Mouse (Mus musculus): Measurements from ENCODE around the gene Ildr2. TPM values are rescaled to one million over a fixed set of nuclear protein-coding genes. Genes with fewer than 3 reads are reported as not detected.
A peak's percentile ranks its signal among the peaks of the same experiment; 100 is the strongest.

The Ildr2 gene
- polyA plus RNA-seq, 1 experiment from 2014 or later: 0.02 TPM

- Histone ChIP-seq H3K9ac (no peak overlapping the region), H3K4me3 (replicated peaks) (no peak overlapping the region), H3K36me3 (no peaks in the 10 kb centered on the region), H3K4me1 (replicated peaks) (no peaks in the 10 kb centered on the region), H3K27me3 (peaks cover 29% of the 10 kb centered on the region), H3K27ac (no peak overlapping the region), H3K9me3 (replicated peaks) (no peaks in the 10 kb centered on the region), H3K4me2 (no peak overlapping the region)
- ATAC-seq (ENCODE audit: low read depth): no peak
- WGBS (ENCODE audit: insufficient replicate concordance): 55% methylated on average over 6 of the region's 6 CpGs
- no peak for DNase-seq
These were observed 5.6 kb downstream of the Ildr2 start for GRCm38 (mm10) chr1:166259526-166259925.

DNA sequence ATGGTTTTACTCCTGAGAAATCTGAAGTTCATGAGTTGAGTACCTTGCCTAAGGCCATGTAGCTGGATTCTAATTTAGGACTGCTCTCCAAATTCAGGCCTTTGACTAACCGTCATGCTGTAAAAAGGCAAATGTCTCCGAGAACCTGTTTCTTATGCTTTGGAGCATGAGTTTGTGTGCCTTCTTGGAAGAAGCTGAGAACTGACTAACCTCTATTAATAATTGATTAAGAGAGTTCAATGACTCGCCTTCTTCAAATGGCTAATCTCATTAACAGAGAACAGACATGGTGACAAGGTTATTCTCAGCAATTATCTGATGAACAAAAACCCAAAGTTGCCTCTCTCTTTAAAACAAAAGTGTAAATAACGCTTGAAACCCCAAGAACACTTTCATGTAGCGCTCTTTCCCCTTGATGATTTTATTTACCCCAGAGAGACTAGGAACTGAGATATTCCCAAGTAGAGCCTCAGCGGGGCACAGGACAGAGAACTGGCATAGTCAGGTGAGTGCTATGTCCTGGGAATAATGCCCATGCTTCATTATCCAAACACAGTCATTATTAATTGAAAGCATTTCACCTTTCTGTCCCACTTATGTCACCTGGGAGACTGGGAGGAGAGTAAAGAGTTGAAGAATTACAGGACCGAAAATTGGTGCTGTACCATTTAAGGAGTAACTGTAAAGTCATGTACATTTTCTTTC lies 12.2 kb downstream of the Ildr2 start:
- no peak overlapping the region for H3K9ac ChIP-seq
- no peaks in the 10 kb centered on the region for H3K9me3 ChIP-seq (replicated peaks)
- H3K27me3 ChIP-seq: no peaks in the 10 kb centered on the region
- H3K4me3 ChIP-seq (replicated peaks): no peak overlapping the region
- DNase-seq (no peak), ATAC-seq (ENCODE audit: low read depth) (no peak)
- no peaks in the 10 kb centered on the region for H3K36me3 ChIP-seq
- no peak overlapping the region for H3K4me2 ChIP-seq
- WGBS (ENCODE audit: insufficient replicate concordance): 67% methylated on average over 7 of the region's 7 CpGs
- no peaks in the 10 kb centered on the region for H3K4me1 ChIP-seq (replicated peaks)
- no peak overlapping the region for H3K27ac ChIP-seq

DNA sequence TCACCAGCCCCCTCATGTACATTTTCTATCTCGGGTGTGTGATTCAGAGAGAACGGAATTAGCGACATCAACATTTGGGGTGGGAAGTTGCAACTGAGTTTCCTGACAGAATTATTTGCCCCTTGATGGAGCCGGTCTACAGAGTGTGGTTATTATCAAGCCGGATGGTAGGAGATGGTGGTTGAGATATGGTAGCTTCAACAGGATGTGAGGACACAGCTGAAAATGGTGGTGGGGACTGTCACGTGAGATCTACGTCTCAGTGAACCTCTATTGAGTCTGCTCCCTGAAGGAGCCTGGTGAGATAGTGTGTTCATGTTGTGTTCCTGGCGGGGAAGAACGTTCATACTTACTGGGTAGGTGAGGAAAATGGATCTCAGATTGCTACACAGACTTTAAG lies 13.0 kb downstream of the Ildr2 start:
- WGBS (ENCODE audit: insufficient replicate concordance): 43% methylated on average over 9 of the region's 9 CpGs
- H3K4me2 ChIP-seq: no peak overlapping the region
- no peaks in the 10 kb centered on the region for H3K4me1 ChIP-seq (replicated peaks)
- H3K9ac ChIP-seq: no peak overlapping the region
- H3K36me3 ChIP-seq: no peaks in the 10 kb centered on the region
- H3K9me3 ChIP-seq (replicated peaks): no peaks in the 10 kb centered on the region
- no peak for DNase-seq
- ATAC-seq (ENCODE audit: low read depth): no peak
- H3K27me3 ChIP-seq: no peaks in the 10 kb centered on the region
- no peak overlapping the region for H3K4me3 ChIP-seq (replicated peaks)
- H3K27ac ChIP-seq: no peak overlapping the region

DNA sequence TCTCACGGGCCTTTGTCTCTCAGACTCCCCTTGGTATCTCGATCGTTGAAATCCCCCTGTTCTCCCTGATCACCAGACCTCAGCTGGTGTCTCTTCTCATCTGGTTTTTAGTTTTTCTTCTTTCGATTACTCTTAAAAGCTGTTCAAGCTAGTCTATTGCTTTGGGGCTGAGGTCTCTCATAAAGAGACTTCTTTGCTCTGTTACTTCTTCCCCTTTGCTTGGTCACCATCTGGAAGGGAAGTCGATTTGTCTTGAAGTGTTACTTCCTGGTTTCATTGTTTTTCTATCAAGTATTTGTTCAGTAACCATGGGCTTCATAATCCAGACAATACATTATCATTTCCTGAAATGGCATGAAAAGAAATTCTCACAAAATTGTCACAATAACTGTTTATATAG lies 14.3 kb downstream of the Ildr2 start:
- 61% methylated on average over 5 of the region's 5 CpGs for WGBS (ENCODE audit: insufficient replicate concordance)

GRCm38 (mm10) chr1:166278786-166279185 lies 24.8 kb downstream of the Ildr2 start:
- Histone ChIP-seq H3K4me3 (replicated peaks) (no peak overlapping the region), H3K9ac (no peak overlapping the region), H3K4me1 (replicated peaks) (no peaks in the 10 kb centered on the region), H3K36me3 (no peaks in the 10 kb centered on the region), H3K27me3 (peaks cover 13% of the 10 kb centered on the region), H3K4me2 (no peak overlapping the region), H3K27ac (no peak overlapping the region), H3K9me3 (replicated peaks) (no peaks in the 10 kb centered on the region)
- DNase-seq (no peak), ATAC-seq (ENCODE audit: low read depth) (no peak)
- WGBS (ENCODE audit: insufficient replicate concordance): 52% methylated on average over 2 of the region's 2 CpGs

More for the DNA sequence above, 14.3 kb downstream of the Ildr2 start:
- ATAC-seq (ENCODE audit: low read depth) (no peak), DNase-seq (no peak)
- Histone ChIP-seq H3K9ac (no peak overlapping the region), H3K4me1 (replicated peaks) (no peaks in the 10 kb centered on the region), H3K4me2 (no peak overlapping the region), H3K27ac (no peak overlapping the region), H3K9me3 (replicated peaks) (no peaks in the 10 kb centered on the region), H3K27me3 (no peaks in the 10 kb centered on the region), H3K36me3 (no peaks in the 10 kb centered on the region), H3K4me3 (replicated peaks) (no peak overlapping the region)

- peaks cover 13% of the 10 kb centered on the region for H3K27me3 ChIP-seq
- no peak for ATAC-seq (ENCODE audit: low read depth)
- H3K36me3 ChIP-seq: no peaks in the 10 kb centered on the region
- no peak overlapping the region for H3K27ac ChIP-seq
- H3K9ac ChIP-seq: no peak overlapping the region
- no peaks in the 10 kb centered on the region for H3K9me3 ChIP-seq (replicated peaks)
- no peak overlapping the region for H3K4me2 ChIP-seq
- WGBS (ENCODE audit: insufficient replicate concordance): 36% methylated on average over 9 of the region's 9 CpGs
- no peak overlapping the region for H3K4me3 ChIP-seq (replicated peaks)
- DNase-seq: no peak
- no peaks in the 10 kb centered on the region for H3K4me1 ChIP-seq (replicated peaks)
These were observed 25.8 kb downstream of the Ildr2 start for GRCm38 (mm10) chr1:166279580-166280206.

- 18% methylated on average over 1 of the region's 1 CpGs for WGBS (ENCODE audit: insufficient replicate concordance)
- H3K27ac ChIP-seq: no peak overlapping the region
- H3K9ac ChIP-seq: no peak overlapping the region
- H3K9me3 ChIP-seq (replicated peaks): no peaks in the 10 kb centered on the region
- H3K36me3 ChIP-seq: no peaks in the 10 kb centered on the region
- H3K27me3 ChIP-seq: peaks cover 13% of the 10 kb centered on the region
- no peaks in the 10 kb centered on the region for H3K4me1 ChIP-seq (replicated peaks)
- H3K4me2 ChIP-seq: no peak overlapping the region
- H3K4me3 ChIP-seq (replicated peaks): no peak overlapping the region
- ATAC-seq (ENCODE audit: low read depth) (no peak), DNase-seq (no peak)
These were observed 26.6 kb downstream of the Ildr2 start for GRCm38 (mm10) chr1:166280566-166280965.

DNA sequence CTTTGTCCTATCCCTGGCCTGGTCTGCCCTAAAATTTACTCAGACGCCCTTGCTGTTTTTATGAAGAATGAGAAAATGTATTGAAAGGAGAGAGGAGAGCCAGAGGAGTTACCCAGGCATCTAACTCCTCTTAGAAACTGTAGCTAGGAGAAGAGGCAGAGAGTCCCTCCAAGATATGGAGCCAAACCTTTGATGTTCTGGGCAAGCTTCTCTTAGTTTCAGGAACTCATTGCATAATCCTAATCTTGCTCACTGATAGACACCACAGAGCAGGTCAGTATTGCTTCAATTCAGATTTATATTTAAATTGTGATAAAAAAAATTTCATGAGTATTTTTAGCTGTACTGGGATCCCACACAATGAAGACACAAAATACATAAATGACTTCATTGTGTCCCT lies 27.3 kb downstream of the Ildr2 start:
- Histone ChIP-seq H3K27ac (no peak overlapping the region), H3K36me3 (no peaks in the 10 kb centered on the region), H3K27me3 (peaks cover 13% of the 10 kb centered on the region), H3K4me1 (replicated peaks) (no peaks in the 10 kb centered on the region), H3K9ac (no peak overlapping the region), H3K4me2 (no peak overlapping the region), H3K4me3 (replicated peaks) (no peak overlapping the region), H3K9me3 (replicated peaks) (no peaks in the 10 kb centered on the region)
- DNase-seq (no peak), ATAC-seq (ENCODE audit: low read depth) (no peak)
- WGBS (ENCODE audit: insufficient replicate concordance): 48% methylated on average over 1 of the region's 1 CpGs

DNA sequence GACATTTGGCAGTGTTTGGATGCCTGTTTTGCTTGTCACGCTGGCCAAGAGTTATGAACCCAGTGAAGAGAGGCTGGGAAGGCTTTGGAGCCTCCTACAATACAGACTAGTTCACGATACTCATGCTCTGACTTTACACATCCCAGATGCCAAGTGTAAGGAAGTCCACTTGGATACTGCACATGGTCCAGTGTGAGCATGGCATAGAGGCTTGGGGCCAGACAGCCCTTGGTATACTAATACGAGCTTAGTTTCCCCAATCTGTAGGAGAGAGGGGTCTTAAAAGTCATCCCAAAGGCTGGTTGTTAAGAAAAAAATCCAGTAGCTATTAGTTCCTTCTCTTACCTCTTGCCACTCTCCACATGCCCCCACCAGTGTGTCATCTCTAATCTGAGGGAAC lies 27.9 kb downstream of the Ildr2 start:
- ATAC-seq (ENCODE audit: low read depth) (no peak), DNase-seq (no peak)
- no peak overlapping the region for H3K4me3 ChIP-seq (replicated peaks)
- no peaks in the 10 kb centered on the region for H3K9me3 ChIP-seq (replicated peaks)
- H3K36me3 ChIP-seq: no peaks in the 10 kb centered on the region
- H3K27me3 ChIP-seq: peaks cover 13% of the 10 kb centered on the region
- no peak overlapping the region for H3K4me2 ChIP-seq
- H3K4me1 ChIP-seq (replicated peaks): no peaks in the 10 kb centered on the region
- WGBS (ENCODE audit: insufficient replicate concordance): 50% methylated on average over 3 of the region's 3 CpGs
- H3K27ac ChIP-seq: no peak overlapping the region
- H3K9ac ChIP-seq: no peak overlapping the region

DNA sequence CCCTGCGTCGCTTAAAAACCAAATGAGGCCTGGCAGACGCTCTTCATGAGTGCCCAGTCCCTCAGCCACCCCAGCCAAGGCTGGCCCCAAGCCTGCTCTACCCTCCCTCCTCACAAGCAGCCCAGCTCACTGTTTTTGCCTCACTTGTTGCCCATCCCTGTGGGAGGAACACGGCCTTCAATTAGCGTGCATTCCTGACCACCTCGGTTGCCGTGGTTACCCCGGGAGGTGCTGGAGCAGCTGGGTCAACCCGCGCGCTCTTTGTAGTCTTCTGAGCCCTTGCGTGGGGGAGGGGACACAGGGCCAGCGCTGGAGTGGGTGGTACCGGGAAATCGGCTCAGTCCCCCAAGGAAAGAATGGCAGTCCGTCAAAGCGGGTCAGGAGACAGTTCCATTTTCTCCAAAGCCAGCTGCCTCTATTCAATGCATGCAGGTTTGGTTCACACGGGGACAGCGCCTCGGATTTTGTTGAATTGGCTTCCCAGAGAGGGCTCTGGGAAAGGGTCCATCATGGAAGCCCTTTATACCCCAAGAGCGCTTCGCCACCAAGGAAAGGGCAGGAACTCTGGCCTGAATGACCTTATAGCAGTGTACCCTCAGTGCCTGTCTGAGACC lies 28.8 kb downstream of the Ildr2 start:
- Histone ChIP-seq H3K27ac (no peak overlapping the region), H3K4me3 (replicated peaks) (no peak overlapping the region), H3K4me1 (replicated peaks) (no peaks in the 10 kb centered on the region), H3K27me3 (peaks cover 13% of the 10 kb centered on the region), H3K9ac (no peak overlapping the region), H3K4me2 (peak overlapping the region; percentile 19; the same call in 1 of the 2 replicates), H3K9me3 (replicated peaks) (no peaks in the 10 kb centered on the region), H3K36me3 (no peaks in the 10 kb centered on the region)
- DNase-seq: no peak
- 14% methylated on average over 22 of the region's 22 CpGs for WGBS (ENCODE audit: insufficient replicate concordance)
- ATAC-seq (ENCODE audit: low read depth): no peak

DNA sequence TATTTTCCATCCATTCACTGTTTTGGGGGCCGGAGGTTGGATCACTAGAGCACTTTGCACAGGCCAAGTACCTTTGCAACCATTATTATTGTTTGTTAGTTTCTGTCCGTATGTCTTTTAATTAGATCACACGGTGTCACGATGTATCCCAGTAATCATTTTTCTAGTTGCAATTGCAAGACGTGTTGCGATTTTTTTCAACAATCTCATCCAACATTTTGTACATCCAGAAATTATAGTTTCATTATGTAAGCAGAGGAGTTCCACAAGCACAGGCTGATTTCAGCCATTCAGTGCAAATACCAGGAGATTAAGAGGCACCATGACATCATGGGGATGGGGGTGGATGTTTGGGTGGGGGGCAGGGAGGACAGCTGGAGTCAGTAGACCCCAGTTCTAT lies 29.5 kb downstream of the Ildr2 start:
- no peak for DNase-seq
- Histone ChIP-seq H3K27me3 (peaks cover 13% of the 10 kb centered on the region), H3K9ac (no peak overlapping the region), H3K4me3 (replicated peaks) (no peak overlapping the region), H3K36me3 (no peaks in the 10 kb centered on the region), H3K27ac (no peak overlapping the region), H3K4me1 (replicated peaks) (no peaks in the 10 kb centered on the region), H3K9me3 (replicated peaks) (no peaks in the 10 kb centered on the region), H3K4me2 (no peak overlapping the region)
- WGBS (ENCODE audit: insufficient replicate concordance): 76% methylated on average over 6 of the region's 6 CpGs
- ATAC-seq (ENCODE audit: low read depth): no peak

DNA sequence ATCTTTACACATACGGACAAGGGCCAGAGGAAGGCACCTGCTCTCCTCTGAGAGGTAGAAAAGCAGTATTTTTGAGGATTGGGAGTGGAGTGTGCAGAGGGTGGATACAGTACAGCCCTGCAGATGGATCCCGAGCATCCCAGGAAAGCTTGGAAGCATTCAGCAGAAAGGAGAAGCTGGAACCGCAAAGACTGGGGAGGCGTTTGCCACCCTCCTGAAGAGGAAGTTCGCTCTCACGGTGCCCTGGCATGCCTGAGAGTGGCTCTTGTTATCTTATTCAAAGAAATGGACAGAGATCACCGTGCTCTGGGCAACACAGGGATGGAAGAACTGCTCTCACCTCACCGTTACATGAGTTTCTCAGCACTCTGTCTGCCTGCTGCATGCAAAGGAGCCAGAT lies 30.5 kb downstream of the Ildr2 start:
- no peak overlapping the region for H3K9ac ChIP-seq
- H3K27me3 ChIP-seq: peaks cover 13% of the 10 kb centered on the region
- no peaks in the 10 kb centered on the region for H3K9me3 ChIP-seq (replicated peaks)
- H3K4me1 ChIP-seq (replicated peaks): no peaks in the 10 kb centered on the region
- DNase-seq: no peak
- H3K27ac ChIP-seq: no peak overlapping the region
- WGBS (ENCODE audit: insufficient replicate concordance): 42% methylated on average over 8 of the region's 8 CpGs
- no peak overlapping the region for H3K4me2 ChIP-seq
- no peaks in the 10 kb centered on the region for H3K36me3 ChIP-seq
- H3K4me3 ChIP-seq (replicated peaks): no peak overlapping the region
- no peak for ATAC-seq (ENCODE audit: low read depth)

Measured in liver, embryonic 13.5 days (tissue).